Mouse (Mus musculus): ENCODE measurements around the gene Ppm1n. TPM values are rescaled to one million over a fixed set of nuclear protein-coding genes. Genes with fewer than 3 reads are reported as not detected.
A peak's percentile ranks its signal among the peaks of the same experiment; 100 is the strongest.

Ppm1n gene
- total and polyA plus RNA-seq, 3 experiments, result 0.09 TPM; not detected in 2

DNA sequence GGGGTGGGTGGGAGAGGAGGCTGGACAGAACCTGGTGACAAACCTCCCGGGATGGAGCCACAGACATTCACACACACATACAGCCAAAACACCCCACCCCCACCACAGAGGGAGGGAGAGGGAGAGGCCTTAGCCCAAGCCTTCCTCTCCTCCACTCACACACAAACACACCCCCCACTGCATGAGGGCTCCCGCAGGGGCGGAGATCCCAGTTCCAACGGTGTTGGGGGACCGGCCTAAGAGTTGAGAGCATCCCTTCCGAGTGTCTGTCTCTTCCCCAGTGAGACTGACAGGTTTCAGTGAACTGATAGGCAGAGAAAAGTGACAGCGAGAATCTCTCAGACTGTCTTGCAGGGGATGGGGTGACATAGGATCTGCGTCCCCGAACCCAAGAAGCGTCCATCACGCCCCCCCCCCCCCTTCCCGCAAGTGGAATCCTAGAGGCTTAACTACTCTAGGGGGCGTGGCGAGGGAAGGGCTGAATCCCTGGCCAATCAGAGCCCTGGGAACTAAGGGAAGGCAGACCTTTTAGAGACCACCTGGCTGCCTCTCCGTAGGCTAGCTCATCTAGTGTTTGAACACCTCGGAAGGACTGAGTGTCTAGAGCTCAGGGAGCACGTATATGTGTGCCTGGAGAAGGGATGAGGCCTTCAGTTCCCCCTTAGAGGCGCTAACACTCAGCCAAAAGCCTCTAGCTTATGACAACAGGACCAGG, 28.0 kb upstream of the Ppm1n start:
- peak; percentile 86 for DNase-seq

GRCm38 (mm10) chr7:19306819-19307738, 27.2 kb upstream of the Ppm1n start:
- no peak for DNase-seq

GRCm38 (mm10) chr7:19305796-19306765, 26.2 kb upstream of the Ppm1n start:
- DNase-seq, result no peak

GRCm38 (mm10) chr7:19305413-19305735, 25.5 kb upstream of the Ppm1n start:
- no peak for DNase-seq

DNA sequence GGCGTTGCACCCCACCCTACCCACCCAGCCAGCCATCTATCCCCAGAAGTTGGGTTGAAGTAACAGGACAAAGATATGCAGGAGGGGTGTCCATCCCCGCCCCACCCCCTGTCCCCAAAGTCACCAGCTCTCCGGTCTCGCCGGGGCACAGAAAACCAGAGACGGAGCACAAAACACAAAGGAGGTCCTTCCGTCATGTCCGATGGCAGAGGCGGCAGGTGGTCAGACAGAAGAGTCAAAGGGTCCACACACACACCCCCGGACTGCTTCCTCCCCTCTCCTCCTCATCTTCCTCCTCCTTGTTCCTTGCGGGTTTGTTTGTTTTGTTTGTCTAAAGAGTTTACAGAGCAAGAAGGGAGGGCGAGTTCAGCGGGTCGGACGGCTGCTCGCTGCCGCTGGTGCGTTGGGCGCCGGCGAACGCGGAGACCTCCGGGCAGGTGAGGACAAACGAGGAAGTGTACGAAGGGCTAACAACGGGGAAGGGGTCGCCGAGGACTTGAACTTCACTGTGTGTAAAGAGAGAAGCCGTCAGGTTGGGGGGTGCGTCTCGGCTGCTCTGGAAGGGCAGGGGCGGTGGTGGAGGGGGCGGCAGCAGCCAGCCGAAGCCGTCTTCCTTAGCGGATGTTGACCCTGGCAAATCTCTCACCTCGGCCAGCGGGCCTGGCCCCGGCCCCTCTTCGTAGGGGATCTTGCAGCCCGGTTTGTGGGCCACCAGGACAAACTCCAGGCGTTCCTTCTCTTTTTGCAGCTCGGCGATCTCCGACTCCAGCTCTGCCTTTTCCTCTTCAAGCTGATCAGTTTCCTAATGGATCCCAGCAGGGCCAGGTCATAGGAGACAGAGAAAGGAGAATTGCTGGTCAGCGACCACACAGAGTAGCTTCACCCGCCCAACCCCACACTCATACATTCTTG, 24.9 kb upstream of the Ppm1n start:
- DNase-seq, result no peak

- DNase-seq, result peak; percentile 77
Observed at GRCm38 (mm10) chr7:19303770-19304169, 23.9 kb upstream of the Ppm1n start.

DNA sequence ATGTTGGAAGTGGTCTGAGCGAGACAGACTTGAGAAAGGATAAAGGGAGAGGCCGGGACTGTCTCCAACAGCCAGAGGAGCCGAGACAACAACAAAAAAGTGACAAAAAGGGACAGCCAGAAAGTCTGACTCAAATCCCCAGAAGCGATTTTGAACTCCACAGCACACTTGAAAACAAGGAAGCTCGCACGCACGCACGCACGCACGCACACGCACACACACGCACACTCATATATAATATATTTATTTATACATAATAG, 23.1 kb upstream of the Ppm1n start:
- DNase-seq, result no peak

DNA sequence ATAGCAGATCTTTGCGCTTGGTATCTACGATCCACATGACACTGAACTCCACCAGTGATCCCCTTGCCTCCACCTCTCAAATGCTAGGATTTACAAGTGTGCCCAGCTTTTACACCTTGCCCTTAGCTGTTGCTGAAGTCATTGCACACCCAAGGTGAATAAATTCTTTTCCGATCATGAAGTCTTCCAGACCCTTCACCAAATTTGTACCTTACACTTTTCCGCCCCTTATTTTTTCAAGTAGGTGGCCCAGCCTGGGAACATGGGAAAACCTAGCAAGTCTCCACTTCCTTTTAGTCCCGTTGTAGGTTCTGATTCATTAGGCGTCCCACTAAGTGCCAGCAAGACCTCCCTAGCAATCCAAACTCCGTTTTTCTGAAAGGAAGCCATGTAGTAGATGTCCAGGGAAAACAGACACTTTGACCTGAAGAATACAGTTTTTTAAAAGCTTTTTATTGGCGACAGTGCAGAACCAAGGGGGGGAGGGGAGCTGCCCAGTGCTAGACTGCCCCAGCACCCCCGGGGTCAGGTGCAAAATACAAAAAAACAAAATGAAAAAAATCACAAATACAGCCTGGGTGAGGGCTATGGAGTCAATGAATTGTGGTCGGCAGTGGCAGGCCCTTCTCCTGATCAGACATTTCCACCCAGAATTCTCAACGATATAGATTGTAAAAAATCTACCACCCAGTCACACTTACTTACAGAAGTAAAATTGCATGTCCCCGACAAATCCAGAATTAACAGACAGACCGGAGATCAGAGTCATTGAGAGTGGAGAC, 22.6 kb upstream of the Ppm1n start:
- DNase-seq, result no peak

DNA sequence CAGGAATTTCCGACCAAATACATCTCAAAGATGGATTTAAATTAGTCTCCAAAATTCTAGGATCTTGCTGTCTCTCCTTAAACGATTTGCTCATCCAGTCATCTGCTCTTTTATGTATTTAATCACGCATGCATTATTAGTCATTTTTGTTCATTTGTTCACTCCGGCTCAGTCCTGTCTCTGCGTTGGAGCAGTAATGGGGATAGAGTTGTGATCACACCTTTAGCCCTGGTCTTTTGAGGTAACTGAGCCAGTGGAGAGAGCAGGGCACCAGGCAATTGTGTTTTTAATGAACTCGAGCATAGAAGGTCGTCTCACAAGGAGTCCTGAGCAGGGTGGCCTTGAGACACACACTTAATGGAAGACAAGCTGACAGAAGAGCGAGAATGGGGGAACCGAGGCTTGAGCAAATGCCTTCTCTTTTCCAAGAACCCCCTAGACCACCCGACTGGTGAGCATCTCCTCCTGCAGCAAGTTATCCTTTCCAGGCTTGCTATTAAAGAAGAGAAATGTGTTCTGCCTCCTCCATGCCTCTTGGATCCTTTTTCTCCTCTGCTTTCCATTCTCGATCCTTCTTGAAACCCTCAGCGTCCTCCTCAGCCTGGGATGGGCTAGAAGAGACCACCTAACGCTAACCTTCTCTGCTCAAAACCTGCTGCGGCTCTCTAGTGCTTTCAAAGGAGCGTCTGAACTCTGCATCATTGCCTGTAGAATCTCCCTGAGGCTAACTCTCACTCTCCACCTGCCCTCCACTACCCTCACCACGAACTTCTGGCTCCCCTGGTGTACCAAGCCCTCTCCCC, 21.8 kb upstream of the Ppm1n start:
- DNase-seq, result no peak

- peak; percentile 82 for DNase-seq
Observed at GRCm38 (mm10) chr7:19300501-19301421, 20.9 kb upstream of the Ppm1n start.

- peak; percentile 46 for DNase-seq
Observed at GRCm38 (mm10) chr7:19299194-19299593, 19.3 kb upstream of the Ppm1n start.

GRCm38 (mm10) chr7:19297794-19298193, 17.9 kb upstream of the Ppm1n start:
- DNase-seq, result no peak

DNA sequence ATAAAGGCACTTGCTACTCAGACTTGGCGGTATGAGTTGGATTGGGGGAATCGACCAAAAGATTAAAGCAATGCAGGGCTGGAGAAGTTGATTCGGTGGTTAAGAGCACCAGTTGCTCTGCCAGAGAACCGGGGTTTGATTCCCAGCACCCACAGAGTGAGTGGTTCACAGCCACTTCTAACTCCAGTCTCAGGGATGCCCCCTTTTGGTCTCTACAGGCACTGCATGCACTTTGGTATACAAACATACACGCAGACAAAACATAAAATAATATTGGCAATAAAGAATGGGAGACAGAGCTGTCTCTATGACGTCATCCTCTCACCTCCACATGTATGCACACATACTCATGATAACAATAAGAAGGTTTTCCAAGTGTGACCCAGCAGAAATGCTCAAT, 17.2 kb upstream of the Ppm1n start:
- DNase-seq, result no peak

- DNase-seq, result peak; percentile 96
Observed at GRCm38 (mm10) chr7:19295503-19296185, 15.8 kb upstream of the Ppm1n start.

- no peak for DNase-seq
Observed at GRCm38 (mm10) chr7:19290969-19291596, 11.2 kb upstream of the Ppm1n start.

GRCm38 (mm10) chr7:19284763-19285162, 4.9 kb upstream of the Ppm1n start:
- DNase-seq, result no peak

- DNase-seq, result no peak
Observed at GRCm38 (mm10) chr7:19283406-19283804, 3.5 kb upstream of the Ppm1n start.

Measured in adrenal gland, adult 2 months (tissue).